Mouse (Mus musculus) R1 (cell line): Measurements from ENCODE around the gene Serpinh1.
A peak's percentile ranks its signal among the peaks of the same experiment; 100 is the strongest.

ENCODE experiments used
- DNase-seq: peaks from one replicate; pipeline ENCODE4 v3.0.0-alpha.2; 2018; ENCODE audit warnings: low read depth, low spot score

Serpinh1 gene

GRCm38 (mm10) chr7:99326128-99326527 is 26.9 kb downstream of the Serpinh1 start:
- DNase-seq = no peak

GRCm38 (mm10) chr7:99324810-99325209 is 28.2 kb downstream of the Serpinh1 start:
- DNase-seq = no peak

GRCm38 (mm10) chr7:99323321-99323700 is 29.7 kb downstream of the Serpinh1 start:
- no peak for DNase-seq

GRCm38 (mm10) chr7:99322691-99323320 is 30.2 kb downstream of the Serpinh1 start:
- no peak for DNase-seq

- no peak for DNase-seq
These were observed 32.5 kb downstream of the Serpinh1 start for GRCm38 (mm10) chr7:99320524-99320923.

GRCm38 (mm10) chr7:99317475-99317874 is 35.6 kb downstream of the Serpinh1 start:
- no peak for DNase-seq

GRCm38 (mm10) chr7:99316207-99316606 is 36.8 kb downstream of the Serpinh1 start:
- no peak for DNase-seq

- no peak for DNase-seq
These were observed 38.5 kb downstream of the Serpinh1 start for GRCm38 (mm10) chr7:99314565-99314964.

- DNase-seq = no peak
These were observed 39.8 kb downstream of the Serpinh1 start for GRCm38 (mm10) chr7:99313253-99313652.

GRCm38 (mm10) chr7:99312671-99313143 is 40.3 kb downstream of the Serpinh1 start:
- no peak for DNase-seq

- DNase-seq = no peak
These were observed 41.0 kb downstream of the Serpinh1 start for GRCm38 (mm10) chr7:99312058-99312457.

GRCm38 (mm10) chr7:99311433-99311832 is 41.6 kb downstream of the Serpinh1 start:
- no peak for DNase-seq

- no peak for DNase-seq
These were observed 46.4 kb downstream of the Serpinh1 start for GRCm38 (mm10) chr7:99306640-99307039.

GRCm38 (mm10) chr7:99305688-99306087 is 47.4 kb downstream of the Serpinh1 start:
- no peak for DNase-seq

GRCm38 (mm10) chr7:99304949-99305372 is 48.1 kb downstream of the Serpinh1 start:
- peak; percentile 28 for DNase-seq

- DNase-seq = peak; percentile 39
These were observed 49.0 kb downstream of the Serpinh1 start for GRCm38 (mm10) chr7:99304029-99304428.

GRCm38 (mm10) chr7:99300650-99301175 is 52.3 kb downstream of the Serpinh1 start:
- DNase-seq = no peak
